In genomic region chr2:32019704-32020103, GRCm38 (mm10) we compare ENCODE assay signal across 29 mouse cellular contexts. TPM values are rescaled to one million over a fixed set of nuclear protein-coding genes. Genes with fewer than 3 reads are reported as not detected.
DNase-seq lines count a peak whose midpoint lies in the region; ATAC-seq and TF ChIP-seq lines count a peak whose summit lies in the region.
"Had no signal": no experiment of that assay in that cellular context is flagged by ENCODE, and none has a peak within 500 bp of the region (broad histone marks: within the 10 kb centered on the region; RNA-seq: fewer than 3 reads in every experiment).

No protein-coding gene starts in this region.

- no peak for ATAC-seq in kidney, embryonic 16.5 days (ENCODE audit: low FRiP score, low TSS enrichment)
- peak; percentile 88 for ATAC-seq in Patski
- ATAC-seq: forebrain, embryonic 13.5 days; hindbrain, postnatal 0 days; intestine, embryonic 15.5 days; midbrain, embryonic 16.5 days had no signal

- H3K36me3 ChIP-seq in kidney, adult 2 months (ENCODE audit: control insufficient read depth, insufficient read depth, low read length) = no peaks in the 10 kb centered on the region; the same call in 1 of the 2 replicates
- peaks cover 77% of the 10 kb centered on the region for H3K36me3 ChIP-seq in kidney, embryonic 16.5 days (ENCODE audit: insufficient read depth, low read length)

- TF ChIP-seq CTCF in kidney, adult 2 months (conservative IDR thresholded peaks at IDR 0.05; ENCODE audit: insufficient read depth, insufficient read length, low read depth, low read length) = no peak
- TF ChIP-seq CTCF in Patski (IDR thresholded peaks at IDR 0.05) = no peak

- 44% methylated on average over 4 of the region's 4 CpGs for WGBS in kidney, adult 2 months
- 75% methylated on average over 4 of the region's 4 CpGs for WGBS in kidney, embryonic 16.5 days

- H3K27me3 ChIP-seq in kidney, adult 2 months (replicated peaks; ENCODE audit: control insufficient read depth, insufficient read depth, low read length) = no peaks in the 10 kb centered on the region
- no peaks in the 10 kb centered on the region for H3K27me3 ChIP-seq in kidney, embryonic 16.5 days (ENCODE audit: insufficient read depth, low read length)
- H3K27me3 ChIP-seq in Patski = no peaks in the 10 kb centered on the region
- H3K27me3 ChIP-seq: CH12.LX; embryonic facial prominence, embryonic 15.5 days; forebrain, embryonic 13.5 days; hindbrain, embryonic 12.5 days; intestine, embryonic 15.5 days; limb, embryonic 12.5 days; liver, embryonic 15.5 days had no signal

- no peaks in the 10 kb centered on the region for H3K4me1 ChIP-seq in kidney, adult 2 months (ENCODE audit: control insufficient read depth, insufficient read depth, low read length)
- H3K4me1 ChIP-seq in kidney, embryonic 16.5 days (ENCODE audit: insufficient read depth, low read length) = no peaks in the 10 kb centered on the region
- H3K4me1 ChIP-seq: embryonic facial prominence, embryonic 10.5 days; embryonic facial prominence, embryonic 15.5 days; forebrain, embryonic 13.5 days; hindbrain, embryonic 12.5 days; intestine, embryonic 15.5 days; limb, embryonic 12.5 days had no signal

- POLR2A ChIA-PET in Patski (lab: Charles Lee) = interaction anchor here (0.9 to 1.3 kb wide), 2 partner anchors 14 to 21 kb away, joined by 3 read pairs; no protein-coding TSS in a partner anchor

- no peak overlapping the region for H3K4me3 ChIP-seq in kidney, adult 2 months (ENCODE audit: insufficient read depth, low read depth, low read length)
- H3K4me3 ChIP-seq in kidney, embryonic 16.5 days (ENCODE audit: low read length) = no peak overlapping the region
- H3K4me3 ChIP-seq: embryonic facial prominence, embryonic 10.5 days; embryonic facial prominence, embryonic 15.5 days; forebrain, embryonic 13.5 days; hindbrain, embryonic 12.5 days; intestine, embryonic 15.5 days; limb, embryonic 12.5 days; liver, embryonic 15.5 days had no signal

- H3K9ac ChIP-seq in kidney, embryonic 16.5 days (replicated peaks; ENCODE audit: low read length) = no peak overlapping the region
- H3K9ac ChIP-seq: embryonic facial prominence, embryonic 15.5 days; forebrain, embryonic 13.5 days; hindbrain, embryonic 12.5 days; intestine, embryonic 15.5 days; limb, embryonic 12.5 days; liver, embryonic 15.5 days; lung, embryonic 14.5 days had no signal

- in situ Hi-C loops in Patski (cut with MboI; ENCODE audit: low pct_unique_long_range_greater_than_20kb) = no loop called here

- TF ChIP-seq POLR2A in kidney, adult 2 months (IDR thresholded peaks at IDR 0.05; ENCODE audit: low read depth, low read length) = no peak

- H3K9me3 ChIP-seq in kidney, embryonic 16.5 days (ENCODE audit: low read length) = no peaks in the 10 kb centered on the region
- H3K9me3 ChIP-seq: embryonic facial prominence, embryonic 10.5 days; embryonic facial prominence, embryonic 15.5 days; forebrain, embryonic 13.5 days; hindbrain, embryonic 12.5 days; intestine, embryonic 15.5 days; limb, embryonic 12.5 days; liver, embryonic 15.5 days had no signal

- CTCF ChIA-PET in Patski (lab: Charles Lee) = interaction anchor here (0.8 to 2.7 kb wide), 5 partner anchors 9 to 115 kb away, joined by 3 to 6 read pairs (median 4); no protein-coding TSS in a partner anchor

- H3K27ac ChIP-seq in kidney, adult 2 months (ENCODE audit: insufficient read depth, low read depth, low read length) = no peak overlapping the region
- H3K27ac ChIP-seq in kidney, embryonic 16.5 days (ENCODE audit: low read length) = no peak overlapping the region
- H3K27ac ChIP-seq: embryonic facial prominence, embryonic 10.5 days; embryonic facial prominence, embryonic 15.5 days; forebrain, embryonic 13.5 days; hindbrain, embryonic 12.5 days; hindbrain, postnatal 0 days; intestine, embryonic 15.5 days; limb, embryonic 12.5 days; liver, embryonic 15.5 days; stomach, postnatal 0 days had no signal

- peak; percentile 38 for DNase-seq in adrenal gland, postnatal 10 days
- no peak for DNase-seq in adrenal gland, adult 18-20 months (ENCODE audit: low spot score in 2 of 2)
- DNase-seq in kidney, adult 2 months = peak; percentile 57
- peak; percentile 83 for DNase-seq in Patski (ENCODE audit: low read depth, low spot score)
- peak; percentile 25 to 57 for DNase-seq in kidney, postnatal 36 days
- no peak for DNase-seq in embryo, embryonic 10 days (ENCODE audit: low spot score)
- DNase-seq: adrenal gland, postnatal 25 days; cerebellum, adult 18-20 months; cerebellum, postnatal 14 days; gastrocnemius, postnatal 14 days; heart, adult 18-20 months; heart, postnatal 36 days; layer of hippocampus, adult 9-11 months; lung, embryonic 14.5 days; lung, postnatal 14 days; right cerebral cortex, adult 18-20 months had no signal

- H3K4me2 ChIP-seq in kidney, embryonic 16.5 days (replicated peaks; ENCODE audit: low read depth, low read length) = no peak overlapping the region
- H3K4me2 ChIP-seq: embryonic facial prominence, embryonic 15.5 days; forebrain, embryonic 13.5 days; heart, embryonic 11.5 days; hindbrain, embryonic 12.5 days; intestine, embryonic 15.5 days; limb, embryonic 12.5 days; liver, embryonic 15.5 days; lung, embryonic 14.5 days had no signal

RNA-seq across cellular contexts. Expression of gene Nup214, which starts 45.5 kb away (rescaled TPM):
- 10 to 100 TPM; 47.4 to 57.8 TPM for total RNA-seq in adrenal gland, postnatal 10 days (2021)
- total RNA-seq in adrenal gland, adult 18-20 months (2021) = 10 to 100 TPM; 43.0 to 62.5 TPM
- polyA plus RNA-seq in kidney, adult 2 months (2012; rRNA removed) = 41.3 and 41.8 TPM in 2 replicates
- 70.2 and 94.1 TPM in 2 replicates for polyA plus RNA-seq in kidney, embryonic 16.5 days (2015; fragmentation: Nextera tagmentation; extraction: Ambion mirVana)
- polyA plus RNA-seq in Patski (2021) = 40.5 TPM

Comparison
In these comparisons a context has a peak if more than half of its experiments do, and no peak if none do; other contexts are left out.
1. DNase-seq: peak in adrenal gland, postnatal 10 days (single experiment), kidney, adult 2 months (single experiment), Patski (single experiment) and kidney, postnatal 36 days (2 of 2); none in adrenal gland, adult 18-20 months (0 of 2) and embryo, embryonic 10 days (single experiment).